Mouse (Mus musculus): ENCODE results near the gene Olfr683.
"Not testable (repeated sequence)": the region's sequence is repeated elsewhere in the genome, so short reads cannot be mapped to it uniquely, and the experiment has no call there.

Olfr683 gene

GRCm38 (mm10) chr7:105146912-105147311, at the start of gene Olfr683:
TSS of gene Olfr683 (minus strand) at chr7:105147012.
- in situ Hi-C loops (cut with MboI, MseI), result no loop called here

- in situ Hi-C loops (cut with MboI, MseI), result no loop called here
Observed at GRCm38 (mm10) chr7:105185912-105186311, 39.1 kb upstream of the Olfr683 start, which contains the start of gene Olfr685. TSS of gene Olfr685 (minus strand) at chr7:105186012.

GRCm38 (mm10) chr7:105170773-105171172, 24.0 kb upstream of the Olfr683 start:
- in situ Hi-C loops (cut with MboI, MseI), result no loop called here

- in situ Hi-C loops (cut with MboI, MseI), result no loop called here
Observed at GRCm38 (mm10) chr7:105163553-105163952, 16.7 kb upstream of the Olfr683 start, which contains the start of gene Olfr684. TSS of gene Olfr684 (minus strand) at chr7:105163653.

GRCm38 (mm10) chr7:105141275-105141674, 5.5 kb downstream of the Olfr683 start:
- in situ Hi-C loops (cut with MboI, MseI), result no loop called here

GRCm38 (mm10) chr7:105116536-105116935, 30.3 kb downstream of the Olfr683 start, which contains the start of gene Olfr681:
TSS of gene Olfr681 (plus strand) at chr7:105116836.
- in situ Hi-C loops (cut with MboI, MseI), result no loop called here

DNA sequence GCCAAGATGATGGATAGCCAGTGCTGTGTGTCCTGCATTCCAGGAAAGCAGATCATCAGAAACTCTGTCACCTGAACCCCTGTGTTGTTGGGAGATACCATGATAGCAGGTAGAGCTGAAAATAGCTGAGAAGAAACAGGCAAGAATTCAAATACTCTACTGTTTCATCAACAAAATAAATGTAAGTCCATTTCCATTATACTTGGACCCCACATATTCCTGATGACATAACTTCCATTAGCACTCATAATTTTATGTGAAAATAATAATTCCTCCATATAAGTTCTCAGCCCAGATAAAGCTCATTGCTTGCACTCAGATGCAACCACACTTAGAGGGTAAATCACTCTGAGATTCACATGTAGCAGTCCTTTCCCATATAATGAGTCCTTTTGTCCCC, 54.1 kb downstream of the Olfr683 start, which contains the start of gene Olfr680-ps1:
Gene Olfr680-ps1 (minus strand): TSS at position 101 of the 400 bp plus-strand sequence.
- in situ Hi-C loops (cut with MboI, MseI), result not testable (repeated sequence)
